In genomic region chr10:116452771-116453170, GRCm38 (mm10) we compare ENCODE assay signal across 27 mouse cellular contexts. TPM values are rescaled to one million over a fixed set of nuclear protein-coding genes. Genes with fewer than 3 reads are reported as not detected.
DNase-seq lines count a peak whose midpoint lies in the region; ATAC-seq and TF ChIP-seq lines count a peak whose summit lies in the region.
"Had no signal": no experiment of that assay in that cellular context is flagged by ENCODE, and none has a peak within 500 bp of the region (broad histone marks: within the 10 kb centered on the region; RNA-seq: fewer than 3 reads in every experiment).

No protein-coding gene starts in this region.

- no peaks in the 10 kb centered on the region for H3K4me1 ChIP-seq in heart, adult 2 months (ENCODE audit: control insufficient read depth, insufficient read depth, low read length)
- H3K4me1 ChIP-seq in liver, postnatal 0 days (ENCODE audit: insufficient read depth), result no peaks in the 10 kb centered on the region
- H3K4me1 ChIP-seq in liver, embryonic 12.5 days, result no peaks in the 10 kb centered on the region
- H3K4me1 ChIP-seq in ES-Bruce4 (ENCODE audit: control insufficient read depth, insufficient read depth, low read length), result no peaks in the 10 kb centered on the region
- H3K4me1 ChIP-seq: embryonic facial prominence, embryonic 12.5 days; forebrain, embryonic 12.5 days; hindbrain, embryonic 10.5 days; megakaryocyte, embryonic 14.5 days; neural tube, embryonic 13.5 days; stomach, embryonic 15.5 days had no signal

- no peak overlapping the region for H3K27ac ChIP-seq in heart, adult 2 months
- no peak overlapping the region for H3K27ac ChIP-seq in liver, postnatal 0 days (ENCODE audit: low read depth)
- no peak overlapping the region for H3K27ac ChIP-seq in liver, embryonic 12.5 days
- no peak overlapping the region for H3K27ac ChIP-seq in ES-Bruce4 (ENCODE audit: insufficient read depth, low read length)
- H3K27ac ChIP-seq: embryonic facial prominence, embryonic 12.5 days; forebrain, embryonic 12.5 days; gastrocnemius, adult 2 months; hindbrain, embryonic 10.5 days; kidney, embryonic 15.5 days; neural tube, embryonic 13.5 days; stomach, embryonic 15.5 days had no signal

- no peak for TF ChIP-seq EP300 in heart, adult 2 months (IDR thresholded peaks at IDR 0.05; ENCODE audit: insufficient read depth, low read depth, low read length)
- no peak for TF ChIP-seq EP300 in liver, postnatal 0 days (IDR thresholded peaks at IDR 0.05; ENCODE audit: low read depth)
- TF ChIP-seq EP300 in ES-Bruce4 (IDR thresholded peaks at IDR 0.05; ENCODE audit: insufficient read depth, low read depth, low read length), result no peak

- H3K27me3 ChIP-seq in heart, adult 2 months (ENCODE audit: control insufficient read depth, insufficient read depth, low read length), result no peaks in the 10 kb centered on the region
- H3K27me3 ChIP-seq in liver, postnatal 0 days (ENCODE audit: insufficient read depth, low read length), result no peaks in the 10 kb centered on the region
- H3K27me3 ChIP-seq in liver, embryonic 12.5 days (replicated peaks), result no peaks in the 10 kb centered on the region
- H3K27me3 ChIP-seq in ES-Bruce4 (ENCODE audit: control insufficient read depth, insufficient read depth, low read length, poor library complexity, severe bottlenecking), result no peaks in the 10 kb centered on the region
- H3K27me3 ChIP-seq: embryonic facial prominence, embryonic 12.5 days; forebrain, embryonic 12.5 days; heart, embryonic 12.5 days; kidney, embryonic 15.5 days; megakaryocyte, embryonic 14.5 days; neural tube, embryonic 13.5 days; stomach, embryonic 15.5 days had no signal

- peak; percentile 8; the same call in 1 of the 2 replicates for TF ChIP-seq CTCF in heart, adult 2 months (IDR thresholded peaks at IDR 0.05)
- 0 out of 2 replicates have a peak, but pooled peaks have one; percentile 11 for TF ChIP-seq CTCF in liver, postnatal 0 days (IDR thresholded peaks at IDR 0.05; ENCODE audit: low read depth)
- TF ChIP-seq CTCF in ES-Bruce4 (IDR thresholded peaks at IDR 0.05; ENCODE audit: low read depth, low read length), result peak; percentile 10

- no peak overlapping the region for H3K4me3 ChIP-seq in heart, adult 2 months
- H3K4me3 ChIP-seq in liver, postnatal 0 days (ENCODE audit: low read depth, low read length), result no peak overlapping the region
- no peak overlapping the region for H3K4me3 ChIP-seq in liver, embryonic 12.5 days
- H3K4me3 ChIP-seq in ES-Bruce4 (ENCODE audit: low read depth, low read length), result no peak overlapping the region
- H3K4me3 ChIP-seq: embryonic facial prominence, embryonic 12.5 days; forebrain, embryonic 12.5 days; gastrocnemius, adult 2 months; heart, embryonic 12.5 days; hindbrain, embryonic 10.5 days; kidney, embryonic 15.5 days; megakaryocyte, embryonic 14.5 days; myocyte; neural tube, embryonic 13.5 days; stomach, embryonic 15.5 days had no signal

- 97% methylated on average over 7 of the region's 7 CpGs for WGBS in heart, adult 2 months
- WGBS in liver, postnatal 0 days (ENCODE audit: insufficient replicate concordance), result 86% methylated on average over 7 of the region's 7 CpGs
- WGBS in liver, embryonic 12.5 days (ENCODE audit: insufficient replicate concordance), result 75% methylated on average over 7 of the region's 7 CpGs

- H3K9me3 ChIP-seq in liver, postnatal 0 days (ENCODE audit: low read length), result peaks cover 3% of the 10 kb centered on the region; the same call in 1 of the 2 replicates
- no peaks in the 10 kb centered on the region; the same call in 1 of the 2 replicates for H3K9me3 ChIP-seq in liver, embryonic 12.5 days (replicated peaks)
- no peaks in the 10 kb centered on the region; the same call in 1 of the 2 replicates for H3K9me3 ChIP-seq in ES-Bruce4 (replicated peaks; ENCODE audit: control insufficient read depth, insufficient read depth, low read length, poor library complexity, severe bottlenecking)
- H3K9me3 ChIP-seq: embryonic facial prominence, embryonic 12.5 days; forebrain, embryonic 12.5 days; kidney, embryonic 15.5 days; stomach, embryonic 15.5 days had no signal

- no peaks in the 10 kb centered on the region for H3K79me2 ChIP-seq in heart, adult 2 months (replicated peaks; ENCODE audit: control insufficient read depth, insufficient read depth, low read length)

- H3K36me3 ChIP-seq in heart, adult 2 months (ENCODE audit: control insufficient read depth, insufficient read depth, low read length), result no peaks in the 10 kb centered on the region
- H3K36me3 ChIP-seq in liver, postnatal 0 days (replicated peaks; ENCODE audit: insufficient read depth, low read length), result no peaks in the 10 kb centered on the region
- H3K36me3 ChIP-seq in liver, embryonic 12.5 days, result no peaks in the 10 kb centered on the region
- H3K36me3 ChIP-seq in ES-Bruce4 (ENCODE audit: control insufficient read depth, insufficient read depth, low read length, poor library complexity, severe bottlenecking), result no peaks in the 10 kb centered on the region
- H3K36me3 ChIP-seq: forebrain, embryonic 12.5 days; kidney, embryonic 15.5 days; stomach, embryonic 15.5 days had no signal

- no peak overlapping the region for H3K9ac ChIP-seq in heart, adult 2 months (ENCODE audit: low read depth, low read length)
- H3K9ac ChIP-seq in liver, postnatal 0 days (replicated peaks), result no peak overlapping the region
- H3K9ac ChIP-seq in liver, embryonic 12.5 days, result no peak overlapping the region
- H3K9ac ChIP-seq in ES-Bruce4 (ENCODE audit: low read depth, poor library complexity, severe bottlenecking), result no peak overlapping the region
- H3K9ac ChIP-seq: embryonic facial prominence, embryonic 12.5 days; forebrain, embryonic 12.5 days; heart, embryonic 12.5 days; kidney, embryonic 15.5 days; neural tube, embryonic 13.5 days; stomach, embryonic 15.5 days had no signal

- DNase-seq in heart, adult 2 months, result peak in 1 of 2 experiments; percentile 2
- DNase-seq in heart, adult 18-20 months, result no peak
- DNase-seq in liver, postnatal 0 days, result peak; percentile 8
- peak; percentile 27 for DNase-seq in testis, postnatal 10 days (ENCODE audit: low spot score)
- DNase-seq in B cell, adult 2 months, result no peak
- DNase-seq: adrenal gland, adult 8-10 months; cerebellum, adult 18-20 months; cerebellum, postnatal 14 days; gastrocnemius, adult 2 months; heart, postnatal 10 days; kidney, adult 11 months; kidney, postnatal 36 days; layer of hippocampus, adult 9-11 months; lung, adult 2 months; midbrain, embryonic 14.5 days; right cerebral cortex, adult 18-20 months had no signal

- intact Hi-C loops in heart, adult 2 months (cut with DNase I), result no loop called here

- no peak for ATAC-seq in liver, postnatal 0 days
- no peak for ATAC-seq in liver, embryonic 12.5 days

- H3K4me2 ChIP-seq in liver, postnatal 0 days (ENCODE audit: low read depth, low read length), result no peak overlapping the region
- H3K4me2 ChIP-seq in liver, embryonic 12.5 days, result no peak overlapping the region
- H3K4me2 ChIP-seq: embryonic facial prominence, embryonic 12.5 days; forebrain, embryonic 12.5 days; heart, embryonic 12.5 days; kidney, embryonic 15.5 days; neural tube, embryonic 13.5 days; stomach, embryonic 15.5 days had no signal

- no peak for TF ChIP-seq POLR2A in heart, adult 2 months (IDR thresholded peaks at IDR 0.05; ENCODE audit: insufficient read depth, low read depth, low read length)
- TF ChIP-seq POLR2A in ES-Bruce4 (IDR thresholded peaks at IDR 0.05; ENCODE audit: insufficient read depth, low read length), result no peak

RNA-seq across cellular contexts. Expression of gene Kcnmb4, which starts 20.9 kb away (rescaled TPM):
- under 1 TPM; 0.18 to 0.41 TPM for total RNA-seq in heart, adult 2 months (2021)
- polyA plus RNA-seq in heart, adult 2 months (2012; rRNA removed), result 0.82 and 1.4 TPM in 2 replicates
- under 1 TPM; 0.32 to 0.64 TPM for total RNA-seq in heart, adult 18-20 months (2021)
- polyA plus RNA-seq in liver, postnatal 0 days (2015; fragmentation: Nextera tagmentation; extraction: Ambion mirVana), result 0.14 TPM in 1 of 2 replicates, not detected in the other
- 0.67 and 0.81 TPM in 2 replicates for polyA plus RNA-seq in liver, embryonic 12.5 days (2016; fragmentation: Nextera tagmentation; extraction: Ambion mirVana)
- polyA plus RNA-seq in ES-Bruce4 (2011; ENCODE audit: insufficient read depth, insufficient read length, low read depth, missing spikeins), result 1.8 and 3.2 TPM in 2 replicates

Comparison
In these comparisons a context has a peak if more than half of its experiments do, and no peak if none do; other contexts are left out.
1. DNase-seq: peak in liver, postnatal 0 days (single experiment) and testis, postnatal 10 days (single experiment); none in heart, adult 18-20 months (0 of 2) and B cell, adult 2 months (0 of 2).
2. Peak in every context shown above with its lines, with median percentiles within 50 percentile points of each other: CTCF ChIP-seq.